Mouse (Mus musculus) lung, postnatal 10 days (tissue): ENCODE data around the gene Kprp.
"Not testable (repeated sequence)": the region's sequence is repeated elsewhere in the genome, so short reads cannot be mapped to it uniquely, and the experiment has no call there.

Experiments used
- DNase-seq: peaks from one replicate; pipeline ENCODE4 v3.0.0; 2021

Gene Kprp

DNA sequence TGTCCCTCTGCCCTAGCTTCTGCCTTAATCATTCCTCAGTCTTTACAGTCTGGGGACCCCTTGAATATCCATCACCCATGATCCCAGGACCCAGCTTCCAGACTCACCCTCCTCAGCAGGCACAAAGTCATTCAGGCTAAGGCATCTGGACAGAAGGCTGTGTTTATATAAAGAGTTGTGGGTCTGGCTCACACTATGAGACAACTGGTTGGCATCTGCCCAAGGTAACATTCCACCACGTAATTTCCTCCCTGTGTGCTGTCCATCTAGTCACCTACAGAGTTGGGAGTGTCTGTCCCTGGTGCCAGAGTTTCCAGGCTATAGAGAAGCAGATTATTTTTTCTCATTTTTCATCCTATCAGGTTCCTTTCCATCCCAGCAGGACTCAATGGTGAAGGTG is at the start of gene Kprp:
Kprp (minus strand) TSS at position 140 of the 400 bp plus-strand sequence.
- peak; percentile 13 for DNase-seq

DNA sequence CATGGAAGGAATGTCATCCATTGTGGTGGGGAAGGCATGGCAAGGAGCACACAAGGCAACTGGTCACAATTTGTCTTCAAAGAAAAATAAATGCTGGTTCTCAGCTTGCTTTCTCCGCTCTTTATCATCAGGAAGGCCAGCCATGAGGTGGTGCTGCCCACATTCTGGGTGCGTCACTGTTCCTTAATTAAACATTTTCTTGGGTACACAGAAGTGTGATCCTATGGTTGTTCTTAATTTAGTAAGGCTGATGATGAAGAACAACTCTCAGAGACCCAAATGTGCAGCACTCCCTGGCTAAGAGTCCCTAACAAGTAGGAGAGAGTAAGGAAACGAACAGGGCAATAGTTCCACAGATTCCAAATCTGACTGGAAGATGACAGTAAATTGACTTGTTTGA is 47.1 kb upstream of the Kprp start:
- no peak for DNase-seq

DNA sequence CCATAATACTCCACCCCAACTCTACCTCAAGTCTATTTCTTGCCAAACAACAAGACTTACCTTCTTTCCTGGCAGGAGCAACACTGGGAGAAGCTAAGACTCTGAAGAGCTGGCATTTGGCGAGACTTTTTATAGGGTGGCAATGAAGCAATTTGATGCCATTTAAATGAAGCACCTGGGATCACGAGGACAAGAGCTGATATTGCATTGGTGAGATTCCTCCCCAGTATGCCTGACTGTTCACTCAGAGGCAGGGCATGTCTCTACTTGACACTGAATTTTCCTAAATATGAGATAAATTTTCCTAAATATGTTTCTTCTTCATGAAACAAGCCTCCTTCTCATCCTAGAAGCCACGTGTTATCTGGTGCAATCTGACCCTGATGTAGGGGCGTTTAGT is 43.1 kb upstream of the Kprp start, which contains the start of gene 2310050C09Rik:
2310050C09Rik (minus strand) TSS at position 101 of the 400 bp plus-strand sequence.
- DNase-seq, result no peak

DNA sequence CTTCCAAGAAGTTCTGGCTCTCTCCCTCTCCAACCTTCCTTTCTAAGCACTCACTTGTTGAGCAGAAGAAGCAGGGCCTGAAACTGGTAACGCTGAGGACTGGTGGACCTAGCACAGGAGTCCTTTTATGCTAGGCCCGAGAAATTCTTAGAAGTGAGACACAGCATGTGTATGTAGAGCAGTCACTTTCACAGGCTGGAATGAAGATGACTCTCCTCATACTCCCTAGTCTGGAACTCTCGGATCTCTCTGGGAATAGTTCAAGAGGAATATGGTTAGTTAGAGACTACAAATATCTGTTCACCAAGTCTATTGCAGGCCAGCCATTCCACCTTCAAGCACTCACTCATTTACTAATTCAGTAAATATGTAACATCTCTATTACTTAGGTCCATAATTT is 24.1 kb upstream of the Kprp start, which contains the start of gene Lce1l:
Lce1l (minus strand) TSS at position 101 of the 400 bp plus-strand sequence.
- DNase-seq, result no peak

DNA sequence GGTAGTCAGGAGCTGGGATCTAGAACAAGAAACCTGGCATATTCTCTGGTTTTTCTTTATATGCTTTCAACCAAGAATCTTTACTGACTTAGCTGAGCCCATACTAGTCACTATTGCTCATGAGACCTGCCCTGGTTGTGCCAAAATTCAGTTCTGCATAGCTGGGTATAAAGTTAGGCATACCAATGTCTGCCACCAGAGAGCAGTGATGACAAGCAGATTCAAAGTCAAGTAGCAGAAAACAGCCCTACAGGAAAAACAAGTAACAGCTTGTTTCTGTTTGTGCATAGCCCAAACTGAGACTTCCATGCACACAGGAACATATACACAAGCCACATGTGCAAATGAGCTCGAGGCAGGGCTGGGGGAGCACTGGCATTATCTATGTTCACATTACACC is 1.2 kb downstream of the Kprp start:
- DNase-seq, result no peak

DNA sequence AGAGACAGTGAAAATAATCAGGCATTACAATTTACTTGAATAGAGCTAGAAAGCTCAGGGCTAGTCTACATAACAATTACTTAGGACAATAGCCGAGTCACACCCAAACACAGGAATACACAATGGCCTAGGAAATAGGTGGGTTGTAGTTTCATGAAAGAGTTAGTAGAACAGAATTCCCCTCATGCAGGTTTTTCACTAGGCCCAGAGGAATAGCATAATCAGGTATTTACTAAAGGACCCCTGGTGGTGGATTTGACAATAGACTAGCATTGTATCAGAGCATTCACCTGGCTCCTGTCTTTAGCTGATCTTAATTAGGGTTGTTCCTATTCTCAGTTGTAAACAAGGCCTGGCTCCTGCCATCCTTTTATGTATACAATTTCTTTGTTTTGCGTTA is 11.0 kb downstream of the Kprp start:
- DNase-seq, result not testable (repeated sequence)

DNA sequence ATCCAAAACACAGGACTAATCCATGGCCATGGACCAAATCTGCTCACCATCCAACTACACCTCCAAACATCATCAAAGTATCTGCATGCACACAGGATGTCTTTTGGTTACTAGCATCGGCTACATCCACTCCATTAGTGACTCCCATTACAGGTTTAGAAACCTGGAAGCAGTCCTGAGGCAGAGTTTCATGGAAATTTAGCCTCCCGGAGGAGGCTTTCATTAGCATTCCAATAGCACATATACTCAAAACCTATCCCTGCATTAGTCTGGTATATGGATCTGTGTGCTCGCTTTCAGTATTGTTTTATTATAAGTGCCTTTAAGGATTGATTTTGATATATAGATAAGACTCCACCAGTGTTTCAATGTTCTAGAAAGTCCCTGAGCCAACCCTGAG is 11.5 kb downstream of the Kprp start:
- DNase-seq, result no peak

DNA sequence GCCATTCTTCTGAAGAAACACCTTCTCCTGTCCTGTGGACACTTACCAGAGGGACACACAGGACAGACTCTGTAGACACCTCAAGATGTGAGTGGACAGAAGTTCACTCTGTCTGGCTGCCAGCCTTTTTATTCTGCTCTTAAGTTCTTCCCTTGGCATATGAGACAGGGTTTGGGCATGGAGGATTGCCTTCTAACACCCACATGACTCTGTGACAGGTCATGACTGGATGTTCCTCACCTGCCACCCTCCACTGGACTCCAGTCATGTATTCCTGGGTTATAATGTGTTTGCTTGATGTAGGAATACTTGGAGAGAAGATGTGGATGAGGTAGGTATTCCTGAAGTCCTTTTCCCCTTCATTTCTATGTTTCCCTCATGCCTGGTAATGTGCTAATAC is 19.3 kb downstream of the Kprp start, which contains the start of gene Lce1k:
Lce1k (minus strand) TSS at position 101 of the 400 bp plus-strand sequence.
- no peak for DNase-seq

DNA sequence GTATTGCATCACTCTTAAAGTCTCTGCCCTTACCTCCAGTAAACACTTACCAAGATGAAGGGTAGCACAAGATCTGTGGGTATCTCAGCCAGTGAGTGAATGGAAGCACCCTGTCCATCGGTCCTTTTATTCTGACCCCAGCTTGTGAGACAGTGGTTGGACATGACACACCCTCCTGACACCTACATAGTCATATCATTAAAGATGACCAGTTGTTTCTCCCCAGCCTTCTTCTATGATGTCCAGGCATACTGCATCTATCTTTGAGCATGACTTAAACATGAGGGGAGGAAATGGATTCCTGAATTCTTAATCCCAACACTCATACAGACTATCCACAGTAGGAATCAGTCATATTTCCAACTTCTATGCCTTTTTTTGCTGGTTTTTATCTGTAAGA is 36.6 kb downstream of the Kprp start, which contains the start of gene Lce1j:
Lce1j (minus strand) TSS at position 101 of the 400 bp plus-strand sequence.
- no peak for DNase-seq

DNA sequence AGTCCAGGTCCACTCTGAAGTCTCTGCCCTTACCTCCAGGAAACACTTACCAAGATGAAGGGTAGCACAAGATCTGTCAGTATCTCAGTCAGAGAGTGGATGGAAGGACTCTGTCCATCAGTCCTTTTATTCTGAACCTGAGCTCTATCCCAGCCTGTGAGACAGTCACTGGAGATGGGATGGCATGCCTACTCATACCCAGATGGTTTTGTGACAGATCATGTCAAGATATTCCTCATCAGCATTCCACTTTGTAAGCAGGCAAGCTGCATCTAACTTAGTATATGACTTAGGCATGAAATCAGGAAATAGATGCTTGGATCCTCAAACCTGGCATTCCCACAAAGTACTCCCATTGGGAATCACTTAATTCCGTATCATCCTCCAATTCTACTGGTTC is 48.2 kb downstream of the Kprp start, which contains the start of gene Lce1i:
Lce1i (minus strand) TSS at position 101 of the 400 bp plus-strand sequence.
- DNase-seq, result no peak
